Mouse (Mus musculus) kidney, postnatal 4 days (tissue): Measurements from ENCODE around the gene Kif26b.

ENCODE experiments used
- DNase-seq, 2 experiments: peaks; one replicate each; pipeline ENCODE4 v3.0.0; 2021; ENCODE audit warnings: mixed read lengths in 2 of 2

The Kif26b gene

GRCm38 (mm10) chr1:178542415-178542814 is 13.5 kb downstream of the Kif26b start:
- no peak for DNase-seq

- DNase-seq = no peak
Observed at GRCm38 (mm10) chr1:178542990-178543944, 14.3 kb downstream of the Kif26b start.

GRCm38 (mm10) chr1:178544585-178544984 is 15.7 kb downstream of the Kif26b start:
- no peak for DNase-seq

- no peak for DNase-seq
Observed at GRCm38 (mm10) chr1:178549576-178549975, 20.7 kb downstream of the Kif26b start.

DNA sequence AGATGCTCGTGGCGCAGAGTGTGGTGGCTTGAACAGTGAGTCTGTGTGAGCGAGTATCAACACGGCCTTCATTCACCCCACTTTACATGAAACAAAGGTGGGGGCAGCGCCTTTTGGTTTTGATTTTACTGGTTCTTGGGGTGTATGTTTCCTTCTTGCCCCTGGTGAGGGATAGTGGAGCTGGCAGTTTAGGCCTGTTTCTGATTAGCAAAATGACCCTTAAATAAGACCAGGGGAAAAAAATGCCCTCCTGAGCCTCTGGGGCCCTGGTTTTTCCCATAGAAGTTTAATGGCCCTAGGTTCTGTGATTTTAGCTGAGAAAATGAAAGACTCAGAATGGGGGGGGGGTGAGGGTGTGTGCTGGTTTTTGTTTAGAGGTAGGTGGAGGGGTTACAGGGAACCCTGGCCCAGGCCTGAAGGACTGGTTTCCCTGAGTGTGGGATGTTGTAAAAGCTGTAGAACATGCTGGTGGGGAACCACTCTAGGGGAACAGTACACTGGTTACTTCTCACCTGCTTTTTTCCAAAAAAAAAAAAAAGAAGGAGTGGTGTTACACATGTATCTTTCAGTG is 21.6 kb downstream of the Kif26b start:
- DNase-seq = no peak

DNA sequence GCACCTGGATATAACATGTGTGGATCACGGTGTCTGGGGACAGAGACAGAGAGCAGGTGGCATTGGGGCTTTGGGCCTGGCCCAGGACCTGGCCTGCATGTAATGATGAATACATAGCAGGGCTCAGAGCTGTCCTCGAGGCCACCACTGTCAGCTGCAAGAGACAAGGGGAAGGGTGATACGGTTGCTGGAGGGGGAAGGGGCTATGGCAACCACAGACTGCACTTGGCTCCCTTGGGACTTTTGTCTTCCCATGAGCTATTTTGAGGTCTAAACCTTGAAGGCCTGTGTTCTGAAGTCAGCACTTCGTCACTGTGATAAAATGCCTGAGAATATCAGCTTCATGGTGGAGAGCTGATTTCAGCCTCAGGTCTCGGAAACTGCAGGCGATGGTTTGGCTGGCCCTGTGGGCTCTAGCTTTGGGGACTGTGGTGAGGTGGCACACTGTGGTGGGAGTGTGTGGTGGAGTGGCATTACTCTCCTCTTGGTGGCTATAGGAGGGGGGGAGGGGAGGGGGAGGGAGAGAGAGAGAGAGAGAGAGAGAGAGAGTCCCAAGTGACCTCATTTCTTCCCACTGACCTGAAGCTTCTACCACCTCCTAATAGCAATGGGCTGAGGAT is 23.5 kb downstream of the Kif26b start:
- no peak for DNase-seq

DNA sequence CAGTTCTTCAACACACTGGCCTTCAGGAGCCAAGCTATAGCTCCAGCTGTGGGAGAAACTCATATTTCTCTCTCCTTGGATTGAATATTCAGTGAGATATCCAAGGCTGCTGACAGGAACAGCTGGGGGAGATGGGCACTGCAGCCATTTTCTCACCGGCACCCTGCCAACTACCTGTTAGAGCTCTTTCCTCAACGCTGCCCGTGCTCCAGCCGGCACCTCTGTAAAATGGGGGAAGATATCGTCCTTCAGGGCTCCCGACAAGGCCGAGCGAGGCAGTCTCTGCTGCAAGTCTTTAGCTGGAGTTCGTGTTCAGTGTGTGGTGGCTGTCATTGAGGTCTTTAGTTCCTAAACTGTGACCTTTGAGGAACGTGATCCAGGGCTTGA is 24.0 kb downstream of the Kif26b start:
- DNase-seq = no peak

GRCm38 (mm10) chr1:178556226-178556625 is 27.3 kb downstream of the Kif26b start:
- DNase-seq = no peak

DNA sequence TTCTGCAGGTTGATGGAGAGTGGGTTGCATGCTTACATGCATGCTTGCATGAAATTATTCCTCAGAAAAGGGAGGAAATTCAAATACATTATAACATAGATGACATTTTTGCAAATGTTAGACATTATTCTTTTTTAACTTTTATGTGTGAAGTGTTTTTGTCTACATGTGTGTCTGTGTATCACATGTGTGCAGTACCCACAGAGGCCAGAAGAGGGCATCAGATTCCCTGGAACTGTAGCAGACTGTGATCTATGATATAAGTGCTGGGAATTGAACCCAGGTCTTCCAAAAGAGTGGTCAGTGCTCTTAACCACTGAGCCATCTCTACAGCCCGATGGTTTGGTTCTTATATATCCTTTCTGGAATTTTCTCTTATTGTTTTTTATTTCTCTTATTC is 31.1 kb downstream of the Kif26b start:
- DNase-seq = no peak

- no peak for DNase-seq
Observed at GRCm38 (mm10) chr1:178563834-178564233, 34.9 kb downstream of the Kif26b start.

GRCm38 (mm10) chr1:178564800-178565199 is 35.9 kb downstream of the Kif26b start:
- no peak for DNase-seq

DNA sequence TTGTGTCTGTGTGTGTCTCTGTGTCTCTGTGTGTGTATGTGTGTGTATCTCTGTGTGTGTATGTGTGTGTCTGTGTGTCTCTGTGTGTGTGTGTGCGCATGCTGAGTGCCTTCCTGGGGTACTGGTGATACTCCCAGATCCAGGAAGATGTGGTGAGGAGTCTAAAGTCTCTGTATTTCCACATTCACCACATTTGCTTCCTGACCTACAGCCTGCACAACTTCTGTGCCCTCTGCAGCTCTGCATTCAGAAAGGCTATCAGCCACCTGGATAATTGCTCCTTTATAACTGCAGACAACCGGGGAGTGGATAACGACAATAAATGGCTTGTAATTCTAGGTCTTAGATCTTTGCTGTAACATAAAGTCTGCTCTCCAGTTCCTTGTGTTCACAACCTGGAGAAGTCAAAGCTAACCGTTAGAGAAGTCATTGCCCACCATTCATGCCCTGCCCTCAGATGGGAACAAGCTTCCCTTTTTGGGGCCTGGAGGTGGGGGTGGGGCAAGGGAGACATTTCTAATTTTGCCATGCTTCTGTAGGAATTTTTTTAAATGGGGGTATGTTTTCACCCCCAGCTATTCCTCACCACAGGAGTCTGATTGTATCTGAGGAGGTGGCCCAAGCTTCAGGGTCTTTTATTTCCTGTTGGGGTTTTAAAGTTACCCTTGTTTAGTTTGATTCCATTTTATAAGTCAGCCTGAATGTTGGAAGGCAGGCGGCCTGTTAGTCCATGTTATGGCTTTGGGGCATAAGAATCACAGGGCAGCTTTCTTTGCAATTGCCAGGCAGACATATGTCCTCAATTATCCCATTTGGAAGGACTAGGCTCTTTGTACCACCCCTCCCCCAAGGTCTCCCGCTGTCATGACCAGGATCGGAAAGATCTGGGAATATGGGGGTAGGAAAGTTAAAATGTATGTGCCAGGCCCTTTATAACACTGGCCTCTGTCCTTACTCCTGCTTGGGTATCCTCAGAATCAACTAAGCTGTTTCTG is 39.9 kb downstream of the Kif26b start:
- DNase-seq = no peak

- no peak for DNase-seq
Observed at GRCm38 (mm10) chr1:178571009-178571408, 42.1 kb downstream of the Kif26b start.

GRCm38 (mm10) chr1:178571885-178572444 is 43.0 kb downstream of the Kif26b start:
- DNase-seq = no peak

GRCm38 (mm10) chr1:178573406-178574032 is 44.6 kb downstream of the Kif26b start:
- no peak for DNase-seq

- no peak for DNase-seq
Observed at GRCm38 (mm10) chr1:178575706-178576105, 46.8 kb downstream of the Kif26b start.

- DNase-seq = no peak
Observed at GRCm38 (mm10) chr1:178576926-178577325, 48.0 kb downstream of the Kif26b start.

DNA sequence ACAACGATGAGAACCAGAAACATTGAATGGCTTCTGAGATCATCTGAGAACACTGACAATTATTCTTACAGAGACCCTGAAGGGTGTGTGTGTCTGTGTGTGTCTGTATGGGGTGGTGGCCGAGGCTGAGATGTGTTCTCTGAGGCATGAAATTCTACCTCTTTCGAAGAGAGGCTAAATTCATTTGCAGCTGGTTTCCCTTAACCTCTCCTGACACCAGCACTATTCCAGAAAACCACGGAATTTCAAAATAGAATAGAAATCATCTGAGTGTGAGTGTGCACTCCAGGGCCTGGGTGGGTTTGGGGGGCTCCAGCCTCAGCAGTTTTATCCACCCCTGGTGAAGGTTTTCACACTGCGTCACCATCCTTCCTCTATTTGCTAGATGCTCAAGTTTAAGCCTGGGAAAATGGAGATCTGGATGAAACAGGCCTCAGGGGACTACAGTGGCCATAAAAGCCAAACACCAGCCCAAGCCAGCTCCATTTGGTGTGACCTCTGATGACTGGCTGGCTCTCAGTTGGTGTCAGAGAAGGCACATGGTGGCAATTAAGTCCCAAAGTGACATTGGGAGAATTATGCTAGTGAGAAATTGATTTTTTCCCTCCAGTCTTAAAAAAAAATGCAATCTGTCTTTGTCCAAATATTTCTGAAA is 56.6 kb downstream of the Kif26b start:
- DNase-seq = no peak

GRCm38 (mm10) chr1:178590229-178591171 is 61.6 kb downstream of the Kif26b start:
- DNase-seq = peak; percentile 64 to 80

DNA sequence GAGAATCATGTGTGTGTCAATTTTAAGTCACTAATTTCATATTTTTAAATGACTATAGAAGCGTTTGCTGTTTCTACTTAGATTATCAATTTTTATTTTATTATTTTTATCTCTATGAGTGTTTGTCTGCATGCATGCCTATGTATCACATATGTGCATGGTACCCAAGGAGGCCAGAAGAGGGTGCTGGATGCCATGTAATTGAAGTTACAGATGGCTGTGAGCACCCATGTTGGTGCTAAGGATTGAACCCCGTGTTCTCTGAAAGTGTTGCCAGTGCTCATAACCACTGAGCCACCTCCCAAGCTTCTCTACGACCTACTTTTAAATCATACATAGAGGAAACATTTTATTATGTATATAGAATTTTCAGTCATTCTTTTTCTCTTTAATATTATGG is 68.2 kb downstream of the Kif26b start:
- DNase-seq = no peak
